Mouse (Mus musculus) kidney, embryonic 14.5 days (tissue): ENCODE data around the gene Slc4a2. TPM values are rescaled to one million over a fixed set of nuclear protein-coding genes. Genes with fewer than 3 reads are reported as not detected.
"Not testable (repeated sequence)": the region's sequence is repeated elsewhere in the genome, so short reads cannot be mapped to it uniquely, and the experiment has no call there.

Source experiments
- ATAC-seq: fragments of 200-750 bp; cut with Nextera tagmentation; 2 replicates; pipeline ENCODE4 v1.8.0; 2017; ENCODE audit warnings: moderate number of reproducible peaks, mild to moderate bottlenecking, moderate TSS enrichment, moderate library complexity; ENCODE audit not compliant: low FRiP score, low TSS enrichment
- H3K27ac ChIP-seq: fragments of 300-500 bp; sonication (generic); 2 replicates; pipeline ENCODE4 v1.5.1; 2014; ENCODE audit warnings: low read depth, mild to moderate bottlenecking, low read length, moderate library complexity, mixed read lengths
- H3K27me3 ChIP-seq: fragments of 300-500 bp; sonication (generic); 2 replicates; pipeline ENCODE4 v1.6.1; 2014; ENCODE audit warnings: mild to moderate bottlenecking, low read length; ENCODE audit not compliant: control insufficient read depth, insufficient read depth
- H3K36me3 ChIP-seq: fragments of 300-500 bp; sonication (generic); 2 replicates; pipeline ENCODE4 v1.6.1; 2014; ENCODE audit warnings: low read length, mixed read lengths; ENCODE audit not compliant: control insufficient read depth, insufficient read depth
- H3K4me1 ChIP-seq: fragments of 300-500 bp; sonication (generic); 2 replicates; pipeline ENCODE4 v1.6.1; 2014; ENCODE audit warnings: low read length, mixed read lengths; ENCODE audit not compliant: control insufficient read depth, insufficient read depth
- H3K4me2 ChIP-seq: fragments of 300-500 bp; sonication (generic); replicated peaks from 2 replicates; pipeline ENCODE4 v1.6.1; 2014; ENCODE audit warnings: low read depth, mild to moderate bottlenecking, low read length
- H3K4me3 ChIP-seq: fragments of 300-500 bp; sonication (generic); 2 replicates; pipeline ENCODE4 v1.5.1; 2014; ENCODE audit warnings: mild to moderate bottlenecking, low read length
- H3K9ac ChIP-seq: fragments of 300-500 bp; sonication (generic); 2 replicates; pipeline ENCODE4 v1.6.1; 2014; ENCODE audit warnings: low read depth, mild to moderate bottlenecking, low read length, moderate library complexity
- H3K9me3 ChIP-seq: fragments of 300-500 bp; sonication (generic); 2 replicates; pipeline ENCODE4 v1.6.1; 2016; ENCODE audit warnings: low read length; ENCODE audit not compliant: control insufficient read depth
- WGBS: fragments of 180-500 bp; shearing (Covaris S2); extraction: QIAGEN DNeasy Blood & Tissue Kit; methylation state at CpG from one replicate; pipeline ENCODE4 v1.1.7; 2014; 5-methylcytosine and 5-hydroxymethylcytosine counted together
- polyA plus RNA-seq: library from polyadenylated mRNA; unstranded; fragments of >200 nt; fragmentation: Nextera tagmentation; extraction: Ambion mirVana; gene quantifications from 2 replicates; pipeline ENCODE4 v1.2.1, GENCODE M21; 2014

Gene Slc4a2
- polyA plus RNA-seq, 1 experiment from 2014 or later = 26.8 TPM

DNA sequence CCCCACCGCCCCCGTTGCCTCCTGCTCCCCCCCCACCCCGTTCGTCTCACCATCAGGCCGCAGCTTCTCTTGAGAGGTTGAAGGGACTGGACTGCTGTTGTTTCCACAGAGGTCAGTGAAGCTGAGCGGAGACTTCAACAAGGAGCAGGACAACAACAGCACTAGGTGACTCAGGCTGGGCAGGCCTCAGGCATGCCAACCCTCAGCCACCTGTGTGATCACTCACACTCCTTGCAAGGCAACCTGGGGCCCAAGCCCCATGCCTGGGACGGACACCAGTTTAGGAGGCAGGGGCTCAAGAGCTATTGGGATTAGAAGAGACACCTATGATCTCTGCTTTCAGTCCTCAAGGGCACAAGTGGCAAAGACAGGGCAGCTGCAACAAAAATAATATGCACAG, 31.8 kb upstream of the Slc4a2 start, which contains the start of gene Atg9b:
Atg9b (minus strand) TSS at position 280 of the 400 bp plus-strand sequence.
- Histone ChIP-seq H3K27me3 (peaks cover 14% of the 10 kb centered on the region), H3K36me3 (no peaks in the 10 kb centered on the region), H3K9ac (no peak within 1 kb of the TSS), H3K27ac (no peak within 1 kb of the TSS), H3K4me3 (no peak within 1 kb of the TSS), H3K4me1 (peaks cover 21% of the 10 kb centered on the region), H3K9me3 (no peaks in the 10 kb centered on the region), H3K4me2 (no peak within 1 kb of the TSS)
- no peak for ATAC-seq
- 83% methylated on average over 7 of the region's 7 CpGs for WGBS

DNA sequence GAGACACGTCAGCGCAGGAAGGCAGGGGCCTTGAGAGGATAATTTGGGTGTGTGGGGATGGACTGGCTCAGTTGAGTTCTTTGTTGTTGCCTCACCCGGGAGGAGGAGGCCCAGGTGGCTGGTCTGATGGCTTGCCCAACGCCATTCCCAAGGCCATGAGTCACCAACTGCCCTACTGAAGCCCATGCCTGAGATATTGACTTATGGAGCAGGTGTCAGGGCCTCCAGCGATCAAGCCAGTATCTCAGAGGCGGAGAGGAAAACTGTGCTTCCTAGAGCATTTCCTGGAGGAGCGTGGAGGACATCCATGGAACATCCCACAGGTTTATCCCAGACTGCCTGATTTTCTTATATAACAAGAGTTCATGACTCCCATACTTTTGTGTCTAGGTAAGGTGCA, 30.9 kb upstream of the Slc4a2 start:
- ATAC-seq = no peak
- 68% methylated on average over 7 of the region's 7 CpGs for WGBS
- Histone ChIP-seq H3K4me3 (no peak overlapping the region), H3K4me2 (no peak overlapping the region), H3K4me1 (peaks cover 13% of the 10 kb centered on the region), H3K9ac (no peak overlapping the region), H3K27ac (no peak overlapping the region), H3K27me3 (peaks cover 5% of the 10 kb centered on the region), H3K9me3 (no peaks in the 10 kb centered on the region), H3K36me3 (no peaks in the 10 kb centered on the region)

DNA sequence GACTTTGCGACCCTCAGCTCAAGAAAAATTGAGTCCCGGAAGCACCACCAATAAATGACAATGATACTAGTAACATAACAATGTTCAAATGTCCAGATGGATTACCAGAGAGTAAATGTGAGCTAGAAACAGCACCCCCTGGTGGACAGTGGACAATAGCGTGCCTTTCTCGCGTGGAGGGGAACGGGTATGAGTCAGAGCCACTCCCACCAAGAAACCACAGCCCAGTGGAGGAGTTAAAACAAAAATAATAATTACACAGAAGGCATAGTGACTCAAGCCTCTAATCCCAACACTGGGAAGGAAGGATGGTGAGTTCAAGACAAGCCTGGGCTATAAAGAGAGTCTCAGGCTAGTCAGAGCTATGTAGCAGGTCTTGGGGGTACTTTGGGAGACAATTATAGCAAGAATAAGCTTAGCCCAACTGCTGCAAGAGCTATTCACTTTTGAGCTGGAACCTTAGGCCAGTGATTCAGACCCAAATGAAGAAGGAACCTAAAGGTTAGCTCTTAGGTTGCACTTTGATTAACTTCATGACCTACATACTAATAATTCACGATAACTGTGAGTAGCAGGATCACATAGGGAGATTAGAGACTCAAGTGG, 30.1 kb upstream of the Slc4a2 start, which contains the start of gene Abcb8:
Abcb8 (plus strand) TSS at position 272 of the 606 bp plus-strand sequence.
- no peak for ATAC-seq

DNA sequence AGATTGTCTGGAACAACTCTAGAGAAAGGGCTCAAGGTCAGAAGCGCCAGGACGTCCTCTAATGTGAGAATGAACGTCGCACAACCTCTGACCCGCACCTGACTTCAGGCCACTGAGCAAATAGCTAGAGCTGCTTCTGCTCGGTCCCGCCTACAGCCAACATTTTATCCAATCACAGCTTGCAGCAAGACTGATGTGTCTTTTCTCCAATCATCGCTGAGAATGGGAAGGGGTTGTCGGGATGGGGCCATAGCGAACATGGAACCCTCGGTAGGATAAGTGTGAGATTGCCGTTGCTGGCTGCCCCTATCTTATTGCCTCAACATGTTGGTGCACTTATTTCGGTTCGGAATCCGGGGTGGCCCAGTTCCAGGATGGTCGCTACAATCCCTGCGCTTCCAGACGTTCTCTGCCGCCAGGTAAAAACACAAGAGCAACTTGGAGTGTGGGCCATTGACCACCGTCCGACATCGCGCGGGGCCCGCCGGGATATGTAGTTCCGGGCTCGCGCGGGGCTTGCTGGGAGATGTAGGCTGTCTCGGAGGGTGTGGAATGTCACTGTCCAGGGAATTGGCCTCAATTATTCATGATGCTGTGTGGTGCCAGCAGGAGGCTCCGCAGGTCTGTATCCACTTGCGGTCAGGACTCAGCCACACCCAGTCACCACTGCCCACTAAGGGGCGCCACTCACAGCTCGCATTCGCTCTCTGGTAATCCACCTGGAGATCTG, 29.3 kb upstream of the Slc4a2 start:
- peak overlapping the region; percentile 37 for H3K4me2 ChIP-seq
- peak overlapping the region; percentile 67; the same call in 1 of the 2 replicates for H3K27ac ChIP-seq
- peak overlapping the region; percentile 55 for H3K9ac ChIP-seq
- WGBS = under 1% methylated on average over 36 of the region's 36 CpGs
- no peaks in the 10 kb centered on the region for H3K36me3 ChIP-seq
- H3K4me3 ChIP-seq = peak overlapping the region; percentile 54
- no peaks in the 10 kb centered on the region for H3K27me3 ChIP-seq
- peak; percentile 97 for ATAC-seq
- no peaks in the 10 kb centered on the region for H3K9me3 ChIP-seq
- H3K4me1 ChIP-seq = peaks cover 8% of the 10 kb centered on the region

More for the DNA sequence above, 30.1 kb upstream of the Slc4a2 start, which contains the start of gene Abcb8:
- H3K9me3 ChIP-seq = no peaks in the 10 kb centered on the region
- H3K4me3 ChIP-seq = peak within 1 kb of the TSS; percentile 54
- H3K4me1 ChIP-seq = peaks cover 8% of the 10 kb centered on the region
- 25% methylated on average over 7 of the region's 7 CpGs for WGBS
- peak within 1 kb of the TSS; percentile 37 for H3K4me2 ChIP-seq
- H3K9ac ChIP-seq = peak within 1 kb of the TSS; percentile 55
- peaks cover 3% of the 10 kb centered on the region; the same call in 1 of the 2 replicates for H3K27me3 ChIP-seq
- no peaks in the 10 kb centered on the region for H3K36me3 ChIP-seq
- peak within 1 kb of the TSS; percentile 67; the same call in 1 of the 2 replicates for H3K27ac ChIP-seq

DNA sequence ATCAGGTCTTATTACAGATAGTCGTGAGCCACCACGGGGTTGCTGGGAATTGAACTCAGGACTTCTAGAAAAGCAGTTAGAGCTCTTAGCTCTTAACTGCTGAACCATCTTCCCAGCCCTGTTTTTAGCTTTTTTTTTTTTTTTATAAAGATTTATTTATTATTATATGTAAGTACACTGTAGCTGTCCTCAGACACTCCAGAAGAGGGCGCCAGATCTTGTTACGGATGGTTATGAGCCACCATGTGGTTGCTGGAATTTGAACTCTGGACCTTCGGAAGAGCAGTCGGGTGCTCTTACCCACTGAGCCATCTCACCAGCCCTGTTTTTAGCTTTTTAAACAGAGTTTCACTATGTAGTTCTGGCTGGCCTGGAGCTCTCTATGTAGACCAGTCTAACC, 27.4 kb upstream of the Slc4a2 start:
- H3K9me3 ChIP-seq, H3K27me3 ChIP-seq, H3K4me2 ChIP-seq, H3K4me3 ChIP-seq, ATAC-seq, H3K4me1 ChIP-seq, H3K27ac ChIP-seq, H3K9ac ChIP-seq: not testable (repeated sequence)
- H3K36me3 ChIP-seq = peaks cover 11% of the 10 kb centered on the region; the same call in 1 of the 2 replicates
- 86% methylated on average over 6 of the region's 6 CpGs for WGBS

DNA sequence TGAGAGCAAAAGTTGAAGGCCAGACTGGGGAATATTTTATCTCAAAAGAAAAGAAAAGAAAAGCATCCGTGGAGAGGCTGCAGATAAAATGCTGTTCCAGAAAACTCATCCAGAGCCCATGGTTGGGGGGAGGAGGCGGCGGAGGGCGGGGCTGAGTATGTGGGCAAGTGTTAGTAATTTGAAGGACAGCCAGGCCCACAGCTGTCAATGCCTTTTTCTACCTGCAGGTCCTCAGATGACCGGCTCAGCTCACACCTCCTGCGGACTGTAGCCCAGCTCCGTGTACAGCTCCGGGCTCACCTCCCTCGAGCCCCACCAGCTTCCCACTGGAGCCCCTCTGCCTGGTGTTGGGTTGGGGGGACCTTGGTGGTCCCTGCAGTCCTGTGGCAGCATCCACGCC, 24.0 kb upstream of the Slc4a2 start:
- Histone ChIP-seq H3K4me1 (peaks cover 4% of the 10 kb centered on the region; the same call in 1 of the 2 replicates), H3K36me3 (peaks cover 33% of the 10 kb centered on the region; the same call in 1 of the 2 replicates), H3K27ac (no peak overlapping the region), H3K27me3 (no peaks in the 10 kb centered on the region), H3K4me2 (no peak overlapping the region), H3K9me3 (no peaks in the 10 kb centered on the region), H3K9ac (no peak overlapping the region), H3K4me3 (no peak overlapping the region)
- ATAC-seq = no peak
- 89% methylated on average over 10 of the region's 10 CpGs for WGBS

DNA sequence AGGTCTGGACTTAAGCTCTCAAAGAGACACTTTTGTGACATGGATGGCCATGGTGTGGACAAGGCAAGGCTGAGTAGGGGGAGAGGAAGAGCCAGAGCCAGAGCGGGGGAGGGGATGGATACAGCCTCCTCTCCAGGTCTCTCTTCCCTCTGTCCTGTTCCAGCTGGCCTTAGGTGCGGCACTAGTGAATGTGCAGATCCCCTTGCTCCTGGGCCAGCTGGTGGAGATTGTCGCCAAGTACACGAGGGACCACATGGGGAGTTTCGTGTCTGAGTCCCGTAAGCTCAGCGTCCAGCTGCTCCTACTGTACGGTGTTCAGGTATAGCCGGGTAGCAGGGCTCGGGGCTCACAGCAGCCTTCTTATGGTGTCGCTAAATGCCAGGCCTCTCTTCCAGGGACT, 23.3 kb upstream of the Slc4a2 start:
- ATAC-seq = no peak
- Histone ChIP-seq H3K9ac (no peak overlapping the region), H3K4me2 (no peak overlapping the region), H3K9me3 (no peaks in the 10 kb centered on the region), H3K36me3 (peaks cover 33% of the 10 kb centered on the region; the same call in 1 of the 2 replicates), H3K27me3 (no peaks in the 10 kb centered on the region), H3K4me3 (no peak overlapping the region), H3K4me1 (no peaks in the 10 kb centered on the region), H3K27ac (no peak overlapping the region)
- 93% methylated on average over 11 of the region's 11 CpGs for WGBS

DNA sequence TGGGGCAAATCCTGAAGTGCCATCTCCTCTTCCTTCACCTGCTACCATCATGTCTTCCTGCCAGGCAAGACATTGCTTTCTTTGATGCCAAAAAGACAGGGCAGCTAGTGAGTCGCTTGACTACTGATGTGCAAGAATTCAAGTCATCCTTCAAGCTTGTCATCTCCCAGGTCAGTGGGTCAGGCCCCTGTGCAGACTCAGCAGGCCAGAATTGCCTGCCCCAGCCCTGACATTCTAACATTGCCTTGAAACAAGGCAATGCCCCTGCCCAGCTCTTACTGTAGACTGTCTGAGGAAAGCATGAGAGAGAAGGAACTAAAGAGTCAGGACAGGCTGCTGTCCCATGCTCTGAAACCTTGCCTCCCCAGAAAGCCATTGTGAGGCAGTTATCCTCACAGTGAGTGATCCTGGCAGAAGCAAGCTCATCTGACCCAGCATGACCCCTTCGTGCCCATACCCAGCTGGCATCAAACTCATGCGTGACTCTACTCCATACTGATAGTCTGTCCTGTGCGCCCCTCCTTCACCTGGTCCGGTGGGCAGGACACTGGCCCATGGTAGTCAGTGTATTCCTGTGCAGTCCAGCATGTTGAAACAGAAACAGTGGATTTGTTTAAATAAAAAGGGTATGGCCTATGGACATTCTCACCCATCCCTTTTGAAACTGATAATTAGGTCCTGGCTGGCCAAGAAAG, 22.6 kb upstream of the Slc4a2 start:
- no peak overlapping the region for H3K27ac ChIP-seq
- 87% methylated on average over 5 of the region's 5 CpGs for WGBS
- H3K9ac ChIP-seq = no peak overlapping the region
- H3K27me3 ChIP-seq = no peaks in the 10 kb centered on the region
- H3K36me3 ChIP-seq = peaks cover 33% of the 10 kb centered on the region; the same call in 1 of the 2 replicates
- no peak overlapping the region for H3K4me2 ChIP-seq
- no peak overlapping the region for H3K4me3 ChIP-seq
- H3K4me1 ChIP-seq = no peaks in the 10 kb centered on the region
- ATAC-seq = no peak
- no peaks in the 10 kb centered on the region for H3K9me3 ChIP-seq
